Mouse (Mus musculus): Measurements from ENCODE around the gene Oip5. TPM values are rescaled to one million over a fixed set of nuclear protein-coding genes. Genes with fewer than 3 reads are reported as not detected.
"Not testable (repeated sequence)": the region's sequence is repeated elsewhere in the genome, so short reads cannot be mapped to it uniquely, and the experiment has no call there.

Gene Oip5
- polyA plus RNA-seq, 1 experiment, result 3.7 TPM

DNA sequence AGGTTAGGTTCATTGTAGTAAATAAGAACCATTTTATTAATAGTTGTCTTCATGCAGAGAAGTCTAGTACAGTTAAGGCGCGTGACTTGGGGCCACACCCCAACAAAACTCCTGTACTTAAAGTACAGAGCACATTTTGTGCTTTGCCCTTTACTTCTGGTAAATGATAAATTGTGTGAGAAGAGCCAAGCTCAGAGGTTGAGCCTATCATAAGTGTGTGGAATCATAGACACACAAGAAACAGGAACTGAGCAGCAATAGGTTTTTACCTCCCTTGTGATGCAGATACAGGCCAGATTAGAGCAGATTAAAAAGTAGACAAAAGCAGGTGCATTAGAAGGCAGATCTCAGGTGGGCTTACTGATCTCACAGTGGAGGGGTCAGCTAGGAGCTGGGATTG, 3.0 kb upstream of the Oip5 start:
- TF ChIP-seq POLR2A (IDR thresholded peaks at IDR 0.05; ENCODE audit: low read depth, low read length) (no peak), CTCF (IDR thresholded peaks at IDR 0.05; ENCODE audit: extremely low read depth, insufficient read depth, insufficient read length, insufficient replicate concordance) (no peak)
- no peak overlapping the region for H3K4me3 ChIP-seq (ENCODE audit: extremely low read depth, insufficient read depth, insufficient read length)
- no peak overlapping the region for H3K27ac ChIP-seq (ENCODE audit: insufficient read depth, low read length)
- no peaks in the 10 kb centered on the region for H3K27me3 ChIP-seq (ENCODE audit: control insufficient read depth, insufficient read depth, low read length)
- WGBS, result 88% methylated on average over 2 of the region's 2 CpGs
- no peak for DNase-seq (ENCODE audit: low read depth in 1 of 2, low spot score in 2 of 2)
- peaks cover 1% of the 10 kb centered on the region; the same call in 1 of the 2 replicates for H3K4me1 ChIP-seq (ENCODE audit: control insufficient read depth, insufficient read depth, insufficient read length)
- no peaks in the 10 kb centered on the region for H3K36me3 ChIP-seq (ENCODE audit: control insufficient read depth, insufficient read depth, low read length)

DNA sequence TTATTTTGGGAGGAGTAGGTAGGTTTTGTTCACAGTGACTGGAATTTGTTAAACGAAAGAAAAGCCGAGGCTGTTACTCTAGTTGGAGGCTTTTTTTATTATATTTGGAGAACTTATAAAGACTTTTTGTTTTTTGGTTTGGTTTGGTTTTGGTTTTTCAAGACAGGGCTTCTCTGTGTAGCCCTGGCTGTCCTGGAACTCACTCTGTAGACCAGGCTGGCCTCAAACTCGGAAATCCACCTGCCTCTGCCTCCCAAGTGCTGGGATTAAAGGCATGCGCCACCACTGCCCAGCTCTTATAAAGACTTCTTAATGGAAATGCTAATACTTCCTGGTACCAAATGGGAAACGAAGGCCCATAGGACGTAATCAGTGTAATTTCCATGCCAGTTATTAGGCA, 733 bp upstream of the Oip5 start:
- not testable (repeated sequence) for H3K4me1 ChIP-seq (ENCODE audit: control insufficient read depth, insufficient read depth, insufficient read length); H3K36me3 ChIP-seq (ENCODE audit: control insufficient read depth, insufficient read depth, low read length); H3K27ac ChIP-seq (ENCODE audit: insufficient read depth, low read length); DNase-seq (ENCODE audit: low read depth in 1 of 2, low spot score in 2 of 2); H3K27me3 ChIP-seq (ENCODE audit: control insufficient read depth, insufficient read depth, low read length)
- WGBS, result 0% methylated on average over 6 of the region's 6 CpGs
- H3K4me3 ChIP-seq (ENCODE audit: extremely low read depth, insufficient read depth, insufficient read length), result peak overlapping the region; percentile 81

DNA sequence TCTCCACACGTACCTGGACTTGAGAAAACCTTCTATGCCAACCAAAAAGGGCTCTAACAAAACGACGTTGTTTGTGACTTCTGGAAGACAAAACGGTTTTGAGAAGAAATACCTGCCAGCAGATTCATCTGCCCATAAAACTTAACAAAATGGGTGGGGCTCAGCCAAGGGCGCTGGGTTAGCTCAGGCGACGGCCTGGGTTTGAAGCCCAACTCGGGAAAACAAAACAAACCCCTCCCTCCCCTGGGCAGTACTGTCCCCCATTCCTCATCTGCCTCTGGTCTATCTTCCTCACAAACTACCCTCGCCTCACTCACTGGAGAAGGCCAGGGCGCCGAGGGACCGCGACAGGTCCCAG, 449 bp downstream of the Oip5 start:
- Histone ChIP-seq H3K27ac (ENCODE audit: insufficient read depth, low read length) (no peak overlapping the region), H3K36me3 (ENCODE audit: control insufficient read depth, insufficient read depth, low read length) (no peaks in the 10 kb centered on the region), H3K4me3 (ENCODE audit: extremely low read depth, insufficient read depth, insufficient read length) (peak overlapping the region; percentile 81), H3K4me1 (ENCODE audit: control insufficient read depth, insufficient read depth, insufficient read length) (peaks cover 1% of the 10 kb centered on the region; the same call in 1 of the 2 replicates), H3K27me3 (ENCODE audit: control insufficient read depth, insufficient read depth, low read length) (no peaks in the 10 kb centered on the region)
- DNase-seq (ENCODE audit: low read depth in 1 of 2, low spot score in 2 of 2), result no peak
- TF ChIP-seq POLR2A (IDR thresholded peaks at IDR 0.05; ENCODE audit: low read depth, low read length) (no peak), CTCF (IDR thresholded peaks at IDR 0.05; ENCODE audit: extremely low read depth, insufficient read depth, insufficient read length, insufficient replicate concordance) (no peak)
- WGBS, result under 1% methylated on average over 13 of the region's 13 CpGs

DNA sequence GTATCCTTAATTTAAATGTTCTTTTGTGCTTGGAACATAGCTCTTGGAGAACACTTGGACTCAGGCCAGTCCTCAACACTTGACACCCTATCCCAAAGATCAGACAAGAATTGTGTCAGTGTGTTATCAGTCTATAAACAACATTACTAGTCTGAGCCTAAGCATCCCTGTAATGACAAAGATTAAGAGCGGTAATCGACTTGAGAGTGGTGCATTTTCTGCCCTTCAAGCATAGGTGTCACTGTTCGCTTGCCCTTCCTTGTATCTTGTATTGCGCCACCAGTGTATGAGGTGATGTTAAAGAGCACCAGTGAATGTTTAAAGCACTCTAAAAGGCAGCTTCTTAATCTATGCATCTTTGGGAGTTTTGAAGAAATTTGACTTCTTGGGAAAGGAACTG, 11.2 kb downstream of the Oip5 start:
- Histone ChIP-seq H3K27me3 (ENCODE audit: control insufficient read depth, insufficient read depth, low read length) (no peaks in the 10 kb centered on the region), H3K27ac (ENCODE audit: insufficient read depth, low read length) (no peak overlapping the region), H3K36me3 (ENCODE audit: control insufficient read depth, insufficient read depth, low read length) (peaks cover 10% of the 10 kb centered on the region), H3K4me1 (ENCODE audit: control insufficient read depth, insufficient read depth, insufficient read length) (no peaks in the 10 kb centered on the region), H3K4me3 (ENCODE audit: extremely low read depth, insufficient read depth, insufficient read length) (no peak overlapping the region)
- TF ChIP-seq POLR2A (IDR thresholded peaks at IDR 0.05; ENCODE audit: low read depth, low read length) (no peak), CTCF (IDR thresholded peaks at IDR 0.05; ENCODE audit: extremely low read depth, insufficient read depth, insufficient read length, insufficient replicate concordance) (peak; percentile 3; the same call in 1 of the 2 replicates)
- WGBS, result 86% methylated on average over 4 of the region's 4 CpGs
- no peak for DNase-seq (ENCODE audit: low read depth in 1 of 2, low spot score in 2 of 2)

DNA sequence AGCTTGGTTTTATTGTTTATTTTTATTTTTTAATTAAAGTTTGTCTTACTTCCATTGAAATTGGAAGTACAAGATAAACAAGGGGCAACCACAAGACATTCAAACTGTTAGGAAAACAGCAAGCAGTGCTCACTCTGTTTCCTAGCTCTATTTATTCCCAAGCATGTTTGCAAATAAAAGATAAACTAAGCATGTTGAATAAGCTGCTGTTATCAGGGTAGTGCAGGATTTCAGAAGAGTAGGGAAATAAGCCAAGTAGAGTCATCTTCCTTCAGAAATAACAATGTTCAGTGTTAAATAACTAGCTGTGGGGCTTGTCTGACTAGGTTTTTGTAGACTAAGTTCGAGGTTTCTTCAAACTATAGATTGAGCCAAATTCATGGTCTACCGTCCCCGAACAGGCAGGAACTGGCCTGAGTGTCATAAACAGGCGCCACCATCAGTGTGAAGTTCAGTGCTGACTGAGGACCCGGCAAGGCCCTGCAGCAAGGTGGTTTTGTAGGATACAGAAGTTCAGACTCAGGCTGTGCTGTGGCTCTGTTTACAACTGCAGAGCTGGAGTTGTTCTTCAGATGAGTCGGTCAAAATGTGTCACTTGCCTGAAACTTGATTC, 12.8 kb downstream of the Oip5 start:
- no peak for DNase-seq (ENCODE audit: low read depth in 1 of 2, low spot score in 2 of 2)
- TF ChIP-seq POLR2A (IDR thresholded peaks at IDR 0.05; ENCODE audit: low read depth, low read length), result no peak
- TF ChIP-seq CTCF (IDR thresholded peaks at IDR 0.05; ENCODE audit: extremely low read depth, insufficient read depth, insufficient read length, insufficient replicate concordance), result no peak
- WGBS, result 84% methylated on average over 6 of the region's 6 CpGs
- H3K27me3 ChIP-seq (ENCODE audit: control insufficient read depth, insufficient read depth, low read length), result no peaks in the 10 kb centered on the region
- H3K27ac ChIP-seq (ENCODE audit: insufficient read depth, low read length), result peak overlapping the region; percentile 22; the same call in 1 of the 2 replicates
- H3K4me3 ChIP-seq (ENCODE audit: extremely low read depth, insufficient read depth, insufficient read length), result no peak overlapping the region
- H3K4me1 ChIP-seq (ENCODE audit: control insufficient read depth, insufficient read depth, insufficient read length), result no peaks in the 10 kb centered on the region
- H3K36me3 ChIP-seq (ENCODE audit: control insufficient read depth, insufficient read depth, low read length), result peaks cover 17% of the 10 kb centered on the region

DNA sequence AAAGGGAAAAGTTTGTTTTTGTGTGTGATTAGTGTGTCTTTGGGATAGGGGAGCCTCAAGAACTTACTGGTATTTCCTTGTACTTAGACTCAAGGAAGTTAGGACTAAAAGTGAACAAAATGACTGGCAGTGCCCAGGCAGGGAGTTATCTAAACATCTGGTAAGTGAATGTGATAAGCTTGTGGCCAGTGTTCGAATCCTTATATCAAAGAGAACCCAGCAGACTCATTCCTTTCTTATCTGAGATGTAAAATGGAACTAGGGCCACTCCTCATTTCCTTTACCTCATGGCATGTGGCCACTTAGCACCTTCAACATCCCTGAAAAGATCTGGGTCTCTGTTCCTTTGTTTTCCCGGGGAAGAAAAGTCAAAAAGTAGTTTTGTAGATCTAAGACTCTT, 14.4 kb downstream of the Oip5 start:
- no peak overlapping the region for H3K27ac ChIP-seq (ENCODE audit: insufficient read depth, low read length)
- TF ChIP-seq POLR2A (IDR thresholded peaks at IDR 0.05; ENCODE audit: low read depth, low read length), result no peak
- no peak for TF ChIP-seq CTCF (IDR thresholded peaks at IDR 0.05; ENCODE audit: extremely low read depth, insufficient read depth, insufficient read length, insufficient replicate concordance)
- H3K4me1 ChIP-seq (ENCODE audit: control insufficient read depth, insufficient read depth, insufficient read length), result no peaks in the 10 kb centered on the region
- WGBS, result 81% methylated on average over 2 of the region's 2 CpGs
- H3K4me3 ChIP-seq (ENCODE audit: extremely low read depth, insufficient read depth, insufficient read length), result no peak overlapping the region
- peaks cover 24% of the 10 kb centered on the region for H3K36me3 ChIP-seq (ENCODE audit: control insufficient read depth, insufficient read depth, low read length)
- H3K27me3 ChIP-seq (ENCODE audit: control insufficient read depth, insufficient read depth, low read length), result no peaks in the 10 kb centered on the region
- DNase-seq (ENCODE audit: low read depth in 1 of 2, low spot score in 2 of 2), result no peak

GRCm38 (mm10) chr2:119602488-119602887, 15.8 kb downstream of the Oip5 start:
- DNase-seq (ENCODE audit: low read depth in 1 of 2, low spot score in 2 of 2), result no peak
- TF ChIP-seq CTCF (IDR thresholded peaks at IDR 0.05; ENCODE audit: extremely low read depth, insufficient read depth, insufficient read length, insufficient replicate concordance), result no peak
- no peak for TF ChIP-seq POLR2A (IDR thresholded peaks at IDR 0.05; ENCODE audit: low read depth, low read length)
- H3K27me3 ChIP-seq (ENCODE audit: control insufficient read depth, insufficient read depth, low read length), result no peaks in the 10 kb centered on the region
- H3K36me3 ChIP-seq (ENCODE audit: control insufficient read depth, insufficient read depth, low read length), result peaks cover 30% of the 10 kb centered on the region
- no peaks in the 10 kb centered on the region for H3K4me1 ChIP-seq (ENCODE audit: control insufficient read depth, insufficient read depth, insufficient read length)
- H3K4me3 ChIP-seq (ENCODE audit: extremely low read depth, insufficient read depth, insufficient read length), result no peak overlapping the region
- 89% methylated on average over 1 of the region's 1 CpGs for WGBS
- no peak overlapping the region for H3K27ac ChIP-seq (ENCODE audit: insufficient read depth, low read length)

- H3K27ac ChIP-seq (ENCODE audit: insufficient read depth, low read length); H3K4me3 ChIP-seq (ENCODE audit: extremely low read depth, insufficient read depth, insufficient read length); H3K4me1 ChIP-seq (ENCODE audit: control insufficient read depth, insufficient read depth, insufficient read length); DNase-seq (ENCODE audit: low read depth in 1 of 2, low spot score in 2 of 2); H3K27me3 ChIP-seq (ENCODE audit: control insufficient read depth, insufficient read depth, low read length): not testable (repeated sequence)
- 85% methylated on average over 3 of the region's 3 CpGs for WGBS
- H3K36me3 ChIP-seq (ENCODE audit: control insufficient read depth, insufficient read depth, low read length), result peaks cover 35% of the 10 kb centered on the region
Measured at GRCm38 (mm10) chr2:119601575-119601974, 16.7 kb downstream of the Oip5 start.
